Mouse (Mus musculus): ENCODE data around the gene Gm20890.
"Not testable (repeated sequence)": the region's sequence is repeated elsewhere in the genome, so short reads cannot be mapped to it uniquely, and the experiment has no call there.

Gene Gm20890

GRCm38 (mm10) chrY:26776699-26777098 lies at the start of gene Gm20890:
TSS of gene Gm20890 (minus strand) at chrY:26776799.
- DNase-seq (ENCODE audit: low spot score in 2 of 2): not testable (repeated sequence)
